Mouse (Mus musculus): ENCODE measurements around the gene Fstl4. TPM values are rescaled to one million over a fixed set of nuclear protein-coding genes. Genes with fewer than 3 reads are reported as not detected.

Fstl4 gene
- polyA plus RNA-seq, 1 experiment, result 0.49 TPM

DNA sequence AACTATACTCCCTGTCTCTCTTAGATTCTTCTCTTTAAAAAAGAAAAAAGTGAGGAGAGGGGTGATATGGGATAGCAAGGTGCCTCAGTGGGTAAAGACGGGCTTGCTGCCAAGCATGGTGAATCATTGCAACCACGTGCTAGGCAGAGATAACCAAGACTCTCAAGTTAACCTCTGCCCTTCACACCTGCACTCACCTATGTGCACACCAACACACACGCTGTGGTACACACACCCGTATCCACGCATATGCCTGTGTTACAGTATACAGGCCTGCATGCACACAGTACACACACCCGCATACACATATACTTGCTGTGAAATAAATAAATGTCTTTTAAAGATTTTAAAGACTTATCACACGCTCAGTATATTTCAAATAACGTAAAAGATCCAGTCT is 375.8 kb downstream of the Fstl4 start:
- H3K36me3 ChIP-seq (ENCODE audit: control insufficient read depth, insufficient read depth, low read length), result no peaks in the 10 kb centered on the region

DNA sequence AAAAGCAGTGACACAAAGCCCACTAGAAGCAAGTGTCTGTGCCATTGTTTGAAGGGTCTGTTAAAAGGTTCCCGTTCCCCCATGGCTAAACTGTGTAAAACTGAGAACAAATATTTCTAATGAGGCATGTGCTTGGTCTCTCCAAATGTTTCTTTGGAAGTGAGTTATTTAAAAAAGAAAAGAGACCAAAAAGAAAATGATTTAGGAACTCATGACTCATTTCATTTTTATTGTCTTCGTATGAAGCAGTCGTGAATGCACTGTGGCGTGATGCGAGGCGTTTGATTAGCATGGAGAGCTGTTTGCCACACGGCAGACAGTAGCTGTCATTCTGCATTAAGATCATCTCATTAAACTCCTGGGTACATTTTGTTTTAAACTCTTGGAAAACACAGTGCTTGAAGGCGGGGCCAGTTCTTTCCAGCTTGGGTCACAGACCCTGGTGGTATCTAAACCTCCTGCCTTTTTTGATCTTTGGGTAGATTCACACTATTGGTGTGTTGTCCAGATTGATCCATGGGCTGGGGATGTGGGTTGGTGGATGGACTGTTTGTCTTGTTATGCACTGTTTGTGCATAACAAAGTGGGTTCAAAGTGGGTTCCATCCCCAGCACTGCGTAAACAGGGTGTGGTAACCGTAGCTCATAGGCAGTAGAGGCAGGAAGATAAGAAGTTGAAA is 376.4 kb downstream of the Fstl4 start:
- TF ChIP-seq CTCF (IDR thresholded peaks at IDR 0.05; ENCODE audit: extremely low read depth, insufficient read length, insufficient replicate concordance, low read depth, low read length) (no peak), POLR2A (IDR thresholded peaks at IDR 0.05; ENCODE audit: low read depth, low read length) (no peak)
- WGBS, result 62% methylated on average over 10 of the region's 10 CpGs

More for the DNA sequence above, 375.8 kb downstream of the Fstl4 start:
- Histone ChIP-seq H3K4me1 (ENCODE audit: control insufficient read depth, insufficient read depth, insufficient read length, low read length) (peaks cover 12% of the 10 kb centered on the region; the same call in 1 of the 2 replicates), H3K27me3 (ENCODE audit: control insufficient read depth, insufficient read depth, low read length) (no peaks in the 10 kb centered on the region), H3K4me3 (ENCODE audit: low read depth, low read length) (no peak overlapping the region), H3K27ac (ENCODE audit: insufficient read depth, low read depth, low read length) (no peak overlapping the region)
- WGBS, result 45% methylated on average over 8 of the region's 8 CpGs
- TF ChIP-seq CTCF (IDR thresholded peaks at IDR 0.05; ENCODE audit: extremely low read depth, insufficient read length, insufficient replicate concordance, low read depth, low read length) (no peak), POLR2A (IDR thresholded peaks at IDR 0.05; ENCODE audit: low read depth, low read length) (no peak)

DNA sequence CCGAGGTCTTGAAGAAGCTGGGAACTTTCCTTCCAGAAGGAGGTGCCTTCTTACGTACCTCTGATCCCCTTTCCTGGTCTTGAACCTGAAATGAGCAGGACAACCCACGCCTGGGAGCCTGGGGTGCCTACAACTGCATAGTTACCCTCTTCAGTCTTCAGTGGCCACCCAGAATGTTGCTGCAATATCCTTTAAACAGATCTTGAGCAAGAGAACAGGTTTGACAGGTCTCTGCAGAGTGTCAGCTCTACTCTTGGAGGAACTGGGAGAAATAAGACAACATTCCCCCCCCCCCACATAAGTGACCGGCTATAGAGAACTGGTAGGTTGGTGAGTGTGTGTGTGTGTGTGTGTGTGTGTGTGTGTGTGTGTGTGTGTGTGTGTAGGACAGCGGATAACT is 379.1 kb downstream of the Fstl4 start:
- Histone ChIP-seq H3K4me1 (ENCODE audit: control insufficient read depth, insufficient read depth, insufficient read length, low read length) (peaks cover 12% of the 10 kb centered on the region; the same call in 1 of the 2 replicates), H3K27me3 (ENCODE audit: control insufficient read depth, insufficient read depth, low read length) (no peaks in the 10 kb centered on the region), H3K36me3 (ENCODE audit: control insufficient read depth, insufficient read depth, low read length) (no peaks in the 10 kb centered on the region), H3K27ac (ENCODE audit: insufficient read depth, low read depth, low read length) (no peak overlapping the region), H3K4me3 (ENCODE audit: low read depth, low read length) (no peak overlapping the region)
- no peak for TF ChIP-seq POLR2A (IDR thresholded peaks at IDR 0.05; ENCODE audit: low read depth, low read length)
- no peak for TF ChIP-seq CTCF (IDR thresholded peaks at IDR 0.05; ENCODE audit: extremely low read depth, insufficient read length, insufficient replicate concordance, low read depth, low read length)
- WGBS, result 65% methylated on average over 5 of the region's 5 CpGs

More for the DNA sequence above, 376.4 kb downstream of the Fstl4 start:
- Histone ChIP-seq H3K36me3 (ENCODE audit: control insufficient read depth, insufficient read depth, low read length) (no peaks in the 10 kb centered on the region), H3K27me3 (ENCODE audit: control insufficient read depth, insufficient read depth, low read length) (no peaks in the 10 kb centered on the region), H3K4me1 (ENCODE audit: control insufficient read depth, insufficient read depth, insufficient read length, low read length) (peaks cover 12% of the 10 kb centered on the region; the same call in 1 of the 2 replicates), H3K4me3 (ENCODE audit: low read depth, low read length) (no peak overlapping the region), H3K27ac (ENCODE audit: insufficient read depth, low read depth, low read length) (no peak overlapping the region)

DNA sequence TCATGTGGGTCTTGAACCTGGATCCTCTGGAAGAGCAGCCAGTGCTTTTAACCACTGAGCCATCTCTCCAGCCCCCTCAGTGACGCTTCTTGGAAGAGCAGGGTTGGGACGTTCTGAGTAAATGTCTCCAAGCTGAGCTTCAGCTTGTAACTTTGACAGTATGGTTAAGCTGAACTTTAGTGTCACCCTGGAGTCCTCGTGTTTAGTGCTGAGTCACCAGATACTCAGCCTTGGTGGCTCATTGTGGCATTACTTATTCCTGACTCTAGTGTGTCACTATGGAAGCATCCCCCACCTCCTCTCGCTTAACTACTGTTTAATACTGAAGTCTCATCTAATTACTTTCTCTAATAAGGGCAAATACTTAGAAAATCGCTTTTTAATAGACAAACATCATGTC is 380.1 kb downstream of the Fstl4 start:
- H3K4me1 ChIP-seq (ENCODE audit: control insufficient read depth, insufficient read depth, insufficient read length, low read length), result peaks cover 12% of the 10 kb centered on the region; the same call in 1 of the 2 replicates
- no peaks in the 10 kb centered on the region for H3K36me3 ChIP-seq (ENCODE audit: control insufficient read depth, insufficient read depth, low read length)
- no peaks in the 10 kb centered on the region for H3K27me3 ChIP-seq (ENCODE audit: control insufficient read depth, insufficient read depth, low read length)
- H3K27ac ChIP-seq (ENCODE audit: insufficient read depth, low read depth, low read length), result no peak overlapping the region
- TF ChIP-seq POLR2A (IDR thresholded peaks at IDR 0.05; ENCODE audit: low read depth, low read length), result no peak
- TF ChIP-seq CTCF (IDR thresholded peaks at IDR 0.05; ENCODE audit: extremely low read depth, insufficient read length, insufficient replicate concordance, low read depth, low read length), result no peak
- 72% methylated on average over 5 of the region's 5 CpGs for WGBS
- H3K4me3 ChIP-seq (ENCODE audit: low read depth, low read length), result no peak overlapping the region

DNA sequence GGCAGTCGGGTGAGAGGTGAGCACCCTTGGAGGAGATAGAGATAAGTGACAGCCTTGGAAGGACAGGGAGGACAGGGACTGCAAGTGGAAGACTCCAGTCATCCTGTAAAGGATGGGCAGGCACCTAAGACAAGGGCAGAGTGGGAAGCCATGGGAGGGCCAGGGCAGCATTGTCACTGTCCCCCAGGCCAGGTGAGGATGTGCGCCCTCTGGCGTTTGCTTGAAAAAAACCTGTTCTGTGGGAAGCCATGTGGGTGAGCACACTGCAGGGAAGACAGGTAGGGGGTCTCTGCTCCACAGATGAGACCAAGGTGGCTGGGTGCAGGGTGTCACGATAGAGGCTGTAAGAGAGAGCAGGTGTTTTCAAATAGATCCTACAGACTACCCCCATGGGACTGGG is 381.9 kb downstream of the Fstl4 start:
- Histone ChIP-seq H3K36me3 (ENCODE audit: control insufficient read depth, insufficient read depth, low read length) (no peaks in the 10 kb centered on the region), H3K4me3 (ENCODE audit: low read depth, low read length) (no peak overlapping the region), H3K27me3 (ENCODE audit: control insufficient read depth, insufficient read depth, low read length) (no peaks in the 10 kb centered on the region), H3K27ac (ENCODE audit: insufficient read depth, low read depth, low read length) (no peak overlapping the region), H3K4me1 (ENCODE audit: control insufficient read depth, insufficient read depth, insufficient read length, low read length) (peaks cover 5% of the 10 kb centered on the region; the same call in 1 of the 2 replicates)
- 36% methylated on average over 4 of the region's 4 CpGs for WGBS
- TF ChIP-seq POLR2A (IDR thresholded peaks at IDR 0.05; ENCODE audit: low read depth, low read length) (no peak), CTCF (IDR thresholded peaks at IDR 0.05; ENCODE audit: extremely low read depth, insufficient read length, insufficient replicate concordance, low read depth, low read length) (peak; percentile 67; the same call in 1 of the 2 replicates)

DNA sequence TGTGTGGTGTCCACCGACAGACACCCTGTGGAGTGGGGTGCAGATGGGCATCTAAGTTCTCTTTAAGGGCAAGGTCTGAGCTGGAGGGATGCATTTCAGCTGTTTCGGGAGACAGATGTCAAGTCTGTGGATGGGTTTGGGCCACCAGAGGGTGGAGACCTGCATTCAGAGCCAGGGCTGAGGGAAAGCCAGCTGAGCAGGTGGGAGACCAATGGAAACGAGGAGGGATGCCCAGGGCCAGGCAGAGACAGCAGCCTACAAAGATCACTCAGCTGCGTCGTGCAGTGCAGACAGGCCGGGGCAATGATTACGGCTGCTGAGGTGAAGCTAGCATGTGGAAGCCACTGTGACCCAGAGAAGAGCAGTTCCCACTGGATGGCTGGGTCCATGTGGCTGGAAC is 392.0 kb downstream of the Fstl4 start:
- Histone ChIP-seq H3K27ac (ENCODE audit: insufficient read depth, low read depth, low read length) (no peak overlapping the region), H3K36me3 (ENCODE audit: control insufficient read depth, insufficient read depth, low read length) (no peaks in the 10 kb centered on the region), H3K27me3 (ENCODE audit: control insufficient read depth, insufficient read depth, low read length) (no peaks in the 10 kb centered on the region), H3K4me3 (ENCODE audit: low read depth, low read length) (no peak overlapping the region), H3K4me1 (ENCODE audit: control insufficient read depth, insufficient read depth, insufficient read length, low read length) (peaks cover 11% of the 10 kb centered on the region; the same call in 1 of the 2 replicates)
- WGBS, result 83% methylated on average over 7 of the region's 7 CpGs
- no peak for TF ChIP-seq CTCF (IDR thresholded peaks at IDR 0.05; ENCODE audit: extremely low read depth, insufficient read length, insufficient replicate concordance, low read depth, low read length)
- TF ChIP-seq POLR2A (IDR thresholded peaks at IDR 0.05; ENCODE audit: low read depth, low read length), result no peak

DNA sequence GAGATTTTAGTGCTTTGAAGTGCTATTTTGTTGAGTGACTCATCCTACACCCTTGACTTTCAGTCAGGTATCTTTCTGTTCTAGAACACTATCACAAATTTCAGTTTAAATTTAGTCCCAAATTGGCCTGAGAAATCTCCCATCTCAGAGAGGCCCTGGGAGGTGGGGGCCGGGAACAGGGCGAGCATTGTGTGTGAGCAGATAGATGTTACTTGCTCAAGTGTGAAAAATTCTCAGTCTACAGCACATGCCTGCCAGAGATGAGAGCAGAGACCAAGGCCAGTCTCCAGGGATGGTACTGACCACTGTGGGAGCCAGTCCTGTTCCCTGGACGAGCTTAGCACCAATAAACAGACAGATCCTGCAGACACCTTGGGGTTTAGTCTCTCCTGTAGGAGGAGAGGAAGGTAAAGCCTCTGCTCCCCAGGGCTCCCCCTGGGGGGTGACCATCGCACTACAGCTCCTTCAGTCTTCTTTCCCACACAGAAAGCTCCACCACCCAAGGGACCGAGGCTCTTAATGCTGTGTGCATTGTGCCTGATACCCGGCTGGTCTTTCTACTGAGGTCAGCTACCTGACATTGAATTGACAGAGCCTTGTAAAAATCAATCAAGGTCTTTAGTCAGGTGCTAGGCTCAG is 393.3 kb downstream of the Fstl4 start:
- 60% methylated on average over 6 of the region's 6 CpGs for WGBS
- Histone ChIP-seq H3K4me3 (ENCODE audit: low read depth, low read length) (no peak overlapping the region), H3K27ac (ENCODE audit: insufficient read depth, low read depth, low read length) (no peak overlapping the region)

More for the DNA sequence above, 393.3 kb downstream of the Fstl4 start:
- Histone ChIP-seq H3K36me3 (ENCODE audit: control insufficient read depth, insufficient read depth, low read length) (no peaks in the 10 kb centered on the region), H3K4me1 (ENCODE audit: control insufficient read depth, insufficient read depth, insufficient read length, low read length) (peaks cover 10% of the 10 kb centered on the region; the same call in 1 of the 2 replicates), H3K27me3 (ENCODE audit: control insufficient read depth, insufficient read depth, low read length) (no peaks in the 10 kb centered on the region)
- TF ChIP-seq CTCF (IDR thresholded peaks at IDR 0.05; ENCODE audit: extremely low read depth, insufficient read length, insufficient replicate concordance, low read depth, low read length), result no peak
- TF ChIP-seq POLR2A (IDR thresholded peaks at IDR 0.05; ENCODE audit: low read depth, low read length), result no peak
